Comparison of ENCODE assay signal across 8 mouse cellular contexts in the genomic region with DNA sequence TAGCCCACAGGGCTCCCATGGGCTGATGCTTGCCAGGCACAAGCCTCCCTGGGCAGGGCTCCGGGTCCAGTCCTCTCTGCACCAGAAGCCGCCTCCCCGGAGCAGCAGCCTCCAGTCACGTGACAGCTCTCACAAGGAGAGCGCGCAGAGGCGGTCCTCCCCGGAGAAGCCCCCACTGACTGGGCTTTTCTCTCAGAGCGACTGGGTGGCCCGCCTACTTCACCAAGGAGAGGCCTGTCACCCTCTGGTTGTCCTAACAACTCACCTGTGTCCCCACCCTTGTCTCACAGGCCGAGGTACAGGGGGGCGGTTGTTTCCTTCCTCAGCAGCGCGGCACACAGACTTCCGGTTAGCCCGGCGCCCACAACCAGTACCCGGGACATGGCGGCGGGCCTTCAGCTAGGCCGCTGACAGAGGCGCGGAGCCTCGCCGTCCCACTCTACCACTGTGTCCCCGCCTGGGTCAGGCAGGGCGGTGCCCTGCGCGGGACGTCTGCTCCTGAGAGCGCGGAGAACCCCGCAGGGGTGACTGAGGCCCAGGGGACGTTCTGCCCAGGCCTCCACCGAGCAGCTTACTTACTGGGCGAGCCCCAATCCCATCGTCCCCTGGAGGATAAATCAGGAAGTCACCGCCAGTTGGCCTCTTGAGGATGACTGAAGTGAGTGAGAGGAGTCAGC. TPM values are rescaled to one million over a fixed set of nuclear protein-coding genes. Genes with fewer than 3 reads are reported as not detected.
DNase-seq lines count a peak whose midpoint lies in the region.
"Not testable (repeated sequence)": the region's sequence is repeated elsewhere in the genome, so short reads cannot be mapped to it uniquely, and the experiment has no call there.

No protein-coding gene starts in this region.

- intact Hi-C loops in gastrocnemius, postnatal 14 days (cut with DNase I; ENCODE audit: low total_unique reads): not testable (repeated sequence)

- DNase-seq in adrenal gland, adult 18-20 months (ENCODE audit: low spot score in 2 of 2): peak; percentile 28 to 29
- DNase-seq in embryo, embryonic 11 days: peak; percentile 83
- DNase-seq in gastrocnemius, postnatal 14 days: peak; percentile 48
- peak; percentile 69 for DNase-seq in induced T-regulatory cell, adult 2 months (ENCODE audit: low read depth)
- DNase-seq in left cerebral cortex, adult 18-20 months (ENCODE audit: low spot score in 2 of 2): peak; percentile 23 to 38
- peak; percentile 50 for DNase-seq in lung, postnatal 25 days (ENCODE audit: low spot score)
- peak; percentile 7 for DNase-seq in retina, embryonic 14.5 days (ENCODE audit: low spot score)
- DNase-seq in thymus, postnatal 25 days: peak; percentile 65

RNA-seq across cellular contexts. Expression of a gene that starts 35.3 kb away (rescaled TPM):
- not detected for total RNA-seq in adrenal gland, adult 18-20 months (2021)
- not detected for total RNA-seq in gastrocnemius, postnatal 14 days (2021)
- total RNA-seq in left cerebral cortex, adult 18-20 months (2021): not detected

Comparison
In these comparisons a context has a peak if more than half of its experiments do, and no peak if none do; other contexts are left out.
1. Peak in every context shown above with its lines: DNase-seq.
2. DNase-seq: peak in every context shown above with its lines; median percentile 83 in embryo, embryonic 11 days; 69 in induced T-regulatory cell, adult 2 months; 65 in thymus, postnatal 25 days; 50 in lung, postnatal 25 days; 48 in gastrocnemius, postnatal 14 days; 30 in left cerebral cortex, adult 18-20 months; 28 in adrenal gland, adult 18-20 months; 7 in retina, embryonic 14.5 days.